Mouse (Mus musculus) ES-E14 (cell line): ENCODE measurements around the gene Nhlh1.

Experiments
- CHD2 ChIP-seq: IDR thresholded peaks from 2 replicates; pipeline ENCODE4 v1.6.1; 2014; ENCODE audit warnings: mild to moderate bottlenecking, low read depth, low read length, inconsistent platforms
- HCFC1 ChIP-seq: IDR thresholded peaks from 2 replicates; pipeline ENCODE4 v1.6.1; 2012; ENCODE audit warnings: low read length, inconsistent platforms, borderline replicate concordance; ENCODE audit not compliant: insufficient read depth
- MAFK ChIP-seq: IDR thresholded peaks from 2 replicates; pipeline ENCODE4 v1.6.1; 2014; ENCODE audit warnings: mild to moderate bottlenecking, low read depth, low read length, inconsistent platforms; ENCODE audit not compliant: insufficient read depth
- ZC3H11A ChIP-seq: IDR thresholded peaks from 2 replicates; pipeline ENCODE4 v1.6.1; 2012; ENCODE audit warnings: low read depth, mild to moderate bottlenecking, inconsistent platforms, low read length, borderline replicate concordance
- ZNF384 ChIP-seq: IDR thresholded peaks from 2 replicates; pipeline ENCODE4 v1.6.1; 2012; ENCODE audit warnings: low read depth, low read length, inconsistent platforms

DNA sequence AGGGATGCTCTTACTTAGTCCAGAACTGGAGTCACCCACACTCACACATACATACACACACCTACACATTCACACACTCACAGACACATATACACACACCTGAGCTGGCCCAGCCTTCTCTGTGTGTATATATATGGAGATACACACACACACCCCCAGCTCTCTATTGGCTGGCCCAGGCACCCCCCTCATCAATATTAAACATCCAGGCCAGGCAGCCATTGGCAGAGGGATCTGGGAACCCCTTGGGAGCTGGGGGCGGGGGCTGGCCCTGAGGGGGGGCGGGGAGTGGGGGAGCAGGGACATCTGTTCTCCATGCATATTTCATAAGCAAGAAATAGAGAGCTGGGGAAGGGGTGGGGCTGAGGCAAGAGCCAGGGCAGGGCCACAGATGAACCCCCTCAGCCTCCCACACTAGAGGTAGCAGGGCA is at the start of gene Nhlh1:
- TF ChIP-seq MAFK, result no peak
- no peak for TF ChIP-seq ZNF384
- no peak for TF ChIP-seq CHD2
- TF ChIP-seq ZC3H11A, result no peak
- no peak for TF ChIP-seq HCFC1
